Mouse (Mus musculus) MEL (cell line): ENCODE measurements around the gene Mff. TPM values are rescaled to one million over a fixed set of nuclear protein-coding genes. Genes with fewer than 3 reads are reported as not detected.

Experiments used
- DNase-seq: peaks from one replicate; pipeline ENCODE4 v3.0.0; 2011; ENCODE audit warnings: low read depth, low spot score
- H3K27ac ChIP-seq: 2 replicates; pipeline ENCODE4 v1.5.1; 2012; ENCODE audit warnings: low read depth, mild to moderate bottlenecking, control low read depth, low read length, moderate library complexity; ENCODE audit not compliant: control insufficient read depth
- H3K27me3 ChIP-seq, 2 experiments: fragments of 150-350 bp in 1 of 2; sonication (generic) in 1 of 2; 2 replicates each; pipeline ENCODE4 v1.6.1; 2012; ENCODE audit warnings: low read length in 2 of 2, mild to moderate bottlenecking in 2 of 2, improper control_type of control experiment in 1 of 2, moderate library complexity in 1 of 2; ENCODE audit not compliant: insufficient read depth in 2 of 2, control insufficient read depth in 1 of 2
- H3K36me3 ChIP-seq, 2 experiments: 2 replicates each; pipeline ENCODE4 v1.6.1; 2012 to 2014; ENCODE audit warnings: low read length in 2 of 2, improper control_type of control experiment in 1 of 2, inconsistent platforms in 1 of 2, mild to moderate bottlenecking in 1 of 2; ENCODE audit not compliant: insufficient read depth in 2 of 2, control insufficient read depth in 1 of 2
- H3K4me1 ChIP-seq, 2 experiments: fragments of 150-350 bp in 1 of 2; sonication (generic) in 1 of 2; 2 replicates each; pipeline ENCODE4 v1.6.1; 2012; ENCODE audit warnings: low read length in 2 of 2, improper control_type of control experiment in 1 of 2, mild to moderate bottlenecking in 1 of 2; ENCODE audit not compliant: insufficient read depth in 2 of 2, control insufficient read depth in 1 of 2
- H3K4me3 ChIP-seq, 2 experiments: fragments of 150-350 bp in 1 of 2; sonication (generic) in 1 of 2; 2 replicates each; pipeline ENCODE4 v1.5.1; 2012; ENCODE audit warnings: low read depth in 2 of 2, low read length in 2 of 2, mild to moderate bottlenecking in 2 of 2, moderate library complexity in 2 of 2, control low read depth in 1 of 2, improper control_type of control experiment in 1 of 2; ENCODE audit not compliant: control insufficient read depth in 1 of 2, insufficient read depth in 1 of 2
- H3K79me2 ChIP-seq: 2 replicates; pipeline ENCODE4 v1.6.1; 2012; ENCODE audit warnings: mild to moderate bottlenecking, low read length, moderate library complexity; ENCODE audit not compliant: control insufficient read depth, poor library complexity, insufficient read depth
- H3K9ac ChIP-seq: 2 replicates; pipeline ENCODE4 v1.6.1; 2012; ENCODE audit warnings: low read depth, mild to moderate bottlenecking, control low read depth, low read length, moderate library complexity; ENCODE audit not compliant: control insufficient read depth, poor library complexity, severe bottlenecking
- H3K9me3 ChIP-seq: fragments of 150-350 bp; sonication (generic); replicated peaks from 2 replicates; pipeline ENCODE4 v1.6.1; 2012; ENCODE audit warnings: mild to moderate bottlenecking, low read length, improper control_type of control experiment, moderate library complexity; ENCODE audit not compliant: insufficient read depth
- BHLHE40 ChIP-seq: IDR thresholded peaks from 2 replicates; pipeline ENCODE4 v1.6.1; 2012; ENCODE audit warnings: low read depth, mild to moderate bottlenecking, inconsistent platforms, low read length, improper control_type of control experiment, borderline replicate concordance
- CHD1 ChIP-seq: IDR thresholded peaks from 2 replicates; pipeline ENCODE4 v1.6.1; 2012; ENCODE audit warnings: low read depth, mild to moderate bottlenecking, inconsistent platforms, low read length, improper control_type of control experiment
- CTCF ChIP-seq, 3 experiments: IDR thresholded peaks in 2 of 3; conservative IDR thresholded peaks in 1 of 3; 2 replicates each; pipeline ENCODE4 v1.5.1; 2011 to 2012; ENCODE audit warnings: low read length in 3 of 3, low read depth in 2 of 3, mild to moderate bottlenecking in 2 of 3, improper control_type of control experiment in 1 of 3, inconsistent platforms in 1 of 3, mixed read lengths in 1 of 3, moderate library complexity in 1 of 3; ENCODE audit not compliant: control insufficient read depth in 1 of 3, insufficient read depth in 1 of 3, poor library complexity in 1 of 3, severe bottlenecking in 1 of 3
- E2F4 ChIP-seq: IDR thresholded peaks from 2 replicates; pipeline ENCODE4 v1.6.1; 2011; ENCODE audit warnings: low read depth, low read length, improper control_type of control experiment, borderline replicate concordance
- EP300 ChIP-seq, 2 experiments: IDR thresholded peaks; 2 replicates each; pipeline ENCODE4 v1.6.1; 2011; ENCODE audit warnings: improper control_type of control experiment in 2 of 2, low read length in 2 of 2, low read depth in 1 of 2, mild to moderate bottlenecking in 1 of 2
- ETS1 ChIP-seq: IDR thresholded peaks from 2 replicates; pipeline ENCODE4 v1.6.1; 2012; ENCODE audit warnings: low read depth, mild to moderate bottlenecking, inconsistent platforms, low read length, improper control_type of control experiment, moderate library complexity
- GABPA ChIP-seq: IDR thresholded peaks from 2 replicates; pipeline ENCODE4 v1.6.1; 2012; ENCODE audit warnings: low read depth, mild to moderate bottlenecking, inconsistent platforms, low read length, improper control_type of control experiment, moderate library complexity
- JUND ChIP-seq: IDR thresholded peaks from 2 replicates; pipeline ENCODE4 v1.6.1; 2011; ENCODE audit warnings: low read depth, mild to moderate bottlenecking, improper control_type of control experiment, low read length
- KAT2A ChIP-seq: conservative IDR thresholded peaks from 2 replicates; pipeline ENCODE4 v1.6.1; 2012; ENCODE audit warnings: low read depth, low read length, improper control_type of control experiment, inconsistent platforms
- MAX ChIP-seq: IDR thresholded peaks from 2 replicates; pipeline ENCODE4 v1.6.1; 2011; ENCODE audit warnings: low read length, improper control_type of control experiment
- MXI1 ChIP-seq: IDR thresholded peaks from 2 replicates; pipeline ENCODE4 v1.6.1; 2011; ENCODE audit warnings: mild to moderate bottlenecking, low read depth, low read length, improper control_type of control experiment
- MYC ChIP-seq: IDR thresholded peaks from 2 replicates; pipeline ENCODE4 v1.6.1; 2011; ENCODE audit warnings: low read depth, mild to moderate bottlenecking, low read length, improper control_type of control experiment, moderate library complexity
- NELFE ChIP-seq: IDR thresholded peaks from 2 replicates; pipeline ENCODE4 v1.6.1; 2011; ENCODE audit warnings: low read depth, low read length, improper control_type of control experiment
- NRF1 ChIP-seq: IDR thresholded peaks from 2 replicates; pipeline ENCODE4 v1.6.1; 2014; ENCODE audit warnings: low read depth, mild to moderate bottlenecking, inconsistent platforms, low read length, improper control_type of control experiment, moderate library complexity; ENCODE audit not compliant: poor library complexity, insufficient read depth, severe bottlenecking
- POLR2A ChIP-seq, 2 experiments: IDR thresholded peaks; 2 replicates each; pipeline ENCODE4 v1.6.1; 2011 to 2012; ENCODE audit warnings: low read length in 2 of 2, mild to moderate bottlenecking in 2 of 2, control low read depth in 1 of 2, improper control_type of control experiment in 1 of 2, low read depth in 1 of 2, moderate library complexity in 1 of 2; ENCODE audit not compliant: control insufficient read depth in 1 of 2, insufficient read depth in 1 of 2, poor library complexity in 1 of 2
- POLR2AphosphoS2 ChIP-seq: IDR thresholded peaks from 2 replicates; pipeline ENCODE4 v1.6.1; 2011; ENCODE audit warnings: low read length, improper control_type of control experiment
- POLR2AphosphoS5 ChIP-seq: IDR thresholded peaks from 2 replicates; pipeline ENCODE4 v1.6.1; 2012; ENCODE audit warnings: low read depth, borderline replicate concordance, mild to moderate bottlenecking, inconsistent platforms, low read length, moderate library complexity, mixed read lengths
- SMC3 ChIP-seq: IDR thresholded peaks from 2 replicates; pipeline ENCODE4 v1.6.1; 2011; ENCODE audit warnings: low read depth, low read length, improper control_type of control experiment
- ZMIZ1 ChIP-seq: IDR thresholded peaks from 2 replicates; pipeline ENCODE4 v1.6.1; 2012; ENCODE audit warnings: low read depth, mild to moderate bottlenecking, inconsistent platforms, low read length, improper control_type of control experiment, moderate library complexity
- polyA plus RNA-seq, 2 experiments: library from polyadenylated mRNA; stranded (reverse) in 1 of 2; unstranded in 1 of 2; fragments of >175 nt in 1 of 2; fragments of >200 nt in 1 of 2; gene quantifications; 2 replicates each; pipeline versions ENCODE4 v1.2.1 to v1.2.4; 2012; ENCODE audit warnings: low replicate concordance in 2 of 2, low read depth in 1 of 2; ENCODE audit not compliant: insufficient read length in 2 of 2, insufficient read depth in 1 of 2, missing spikeins in 1 of 2
- total RNA-seq: library from RNA; depleted of rRNA; stranded (reverse); fragments of 300-350 nt; gene quantifications from 2 replicates; pipeline ENCODE4 v1.2.3, GENCODE M21; 2012

Mff gene
- total and polyA plus RNA-seq, 3 experiments: 86.0 to 195 TPM; not detected in 1

- Histone ChIP-seq H3K36me3 (peaks cover 0 to under 1% of the 10 kb centered on the region in 2 experiments; a peak in 1 of 4 replicates), H3K79me2 (no peaks in the 10 kb centered on the region), H3K4me3 (no peak overlapping the region), H3K9me3 (no peaks in the 10 kb centered on the region), H3K27ac (no peak overlapping the region), H3K9ac (no peak overlapping the region), H3K4me1 (no peaks in the 10 kb centered on the region), H3K27me3 (no peaks in the 10 kb centered on the region)
- no peak for DNase-seq
- TF ChIP-seq GABPA (no peak), KAT2A (no peak), BHLHE40 (no peak), CHD1 (no peak), NELFE (no peak), NRF1 (no peak), POLR2A (IDR thresholded peaks at IDR 0.05; ENCODE audit: control insufficient read depth in 1 of 2, insufficient read depth in 1 of 2, low read depth in 1 of 2, low read length in 2 of 2, poor library complexity in 1 of 2) (no peak), MXI1 (no peak), JUND (no peak), MAX (no peak), ETS1 (no peak), ZMIZ1 (no peak)
Observed at GRCm38 (mm10) chr1:82761454-82762169, 36.9 kb downstream of the Mff start.

GRCm38 (mm10) chr1:82762274-82762673 is 37.6 kb downstream of the Mff start:
- Histone ChIP-seq H3K4me3 (no peak overlapping the region), H3K27me3 (no peaks in the 10 kb centered on the region), H3K27ac (no peak overlapping the region), H3K9ac (no peak overlapping the region), H3K79me2 (no peaks in the 10 kb centered on the region), H3K9me3 (no peaks in the 10 kb centered on the region), H3K4me1 (no peaks in the 10 kb centered on the region), H3K36me3 (no peaks in the 10 kb centered on the region)
- TF ChIP-seq EP300 (IDR thresholded peaks at IDR 0.05; ENCODE audit: low read depth in 1 of 2, low read length in 2 of 2) (no peak), SMC3 (peak; percentile 27), MAX (no peak), MYC (no peak), NELFE (no peak), POLR2AphosphoS5 (no peak), POLR2AphosphoS2 (no peak), CTCF (IDR thresholded peaks at IDR 0.05 in 2 of 3, conservative IDR thresholded peaks at IDR 0.05 in 1 of 3; ENCODE audit: control insufficient read depth in 1 of 3, insufficient read depth in 1 of 3, low read depth in 2 of 3, low read length in 3 of 3, poor library complexity in 1 of 3, severe bottlenecking in 1 of 3) (peak; percentile 42 to 59 (median 44)), NRF1 (no peak), E2F4 (no peak)
- peak; percentile 13 for DNase-seq
